Mouse (Mus musculus) heart, postnatal 0 days (tissue): ENCODE data around the gene Mepe.

Source experiments
- CTCF ChIP-seq: IDR thresholded peaks from 2 replicates; pipeline ENCODE4 v1.5.1; 2016; ENCODE audit warnings: antibody characterized with exemption, control low read depth, low read depth
- EP300 ChIP-seq: IDR thresholded peaks from 2 replicates; pipeline ENCODE4 v1.6.1; 2016; ENCODE audit warnings: antibody characterized with exemption, low read depth

GRCm38 (mm10) chr5:104351041-104351440 is 25.9 kb downstream of the Mepe start:
- TF ChIP-seq CTCF (no peak), EP300 (no peak)
